Mouse (Mus musculus) testis, postnatal 14 days (tissue): ENCODE results near the gene Tshz2.
"Not testable (repeated sequence)": the region's sequence is repeated elsewhere in the genome, so short reads cannot be mapped to it uniquely, and the experiment has no call there.

ENCODE experiments used
- DNase-seq: peaks from one replicate; pipeline ENCODE4 v3.0.0; 2021; ENCODE audit warnings: low spot score

The Tshz2 gene

DNA sequence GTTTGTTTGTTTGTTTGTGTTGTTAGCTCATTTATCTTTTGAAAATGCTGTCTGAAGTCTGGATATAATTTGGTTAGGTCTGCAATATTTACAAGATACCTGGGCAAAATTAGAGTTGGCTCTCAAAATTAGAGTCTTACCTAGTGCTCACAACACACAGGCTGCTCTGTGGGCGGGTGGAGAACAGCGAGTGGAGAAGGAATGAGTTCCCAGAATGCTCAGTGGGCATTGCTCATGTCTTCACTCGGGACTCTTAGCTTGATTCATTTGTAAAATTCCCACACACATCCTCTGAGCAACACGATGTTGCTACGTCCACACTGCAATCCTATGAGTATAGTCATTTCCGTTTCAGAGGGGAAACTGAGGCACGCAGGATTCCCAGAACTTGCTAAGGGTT lies 180.1 kb downstream of the Tshz2 start:
- DNase-seq: no peak

DNA sequence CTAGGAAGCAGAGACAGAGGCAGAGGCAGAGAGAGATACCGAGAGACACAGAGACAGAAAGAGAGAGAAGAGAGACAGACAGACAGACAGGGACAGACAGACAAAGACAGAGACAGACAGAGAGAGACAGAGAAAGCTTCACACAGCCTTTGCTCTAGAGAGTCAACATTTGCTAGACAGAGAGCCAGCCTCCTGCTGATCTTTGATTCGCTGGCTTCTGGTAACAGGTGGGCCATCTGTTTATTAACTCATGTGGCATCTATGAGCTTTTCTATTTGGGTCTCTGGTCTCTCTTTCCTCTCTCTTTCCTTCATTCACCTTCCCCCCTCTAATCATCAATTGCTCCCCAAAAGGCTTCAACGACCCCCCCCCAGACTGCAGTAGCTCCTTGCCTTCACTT lies 181.5 kb downstream of the Tshz2 start:
- no peak for DNase-seq

DNA sequence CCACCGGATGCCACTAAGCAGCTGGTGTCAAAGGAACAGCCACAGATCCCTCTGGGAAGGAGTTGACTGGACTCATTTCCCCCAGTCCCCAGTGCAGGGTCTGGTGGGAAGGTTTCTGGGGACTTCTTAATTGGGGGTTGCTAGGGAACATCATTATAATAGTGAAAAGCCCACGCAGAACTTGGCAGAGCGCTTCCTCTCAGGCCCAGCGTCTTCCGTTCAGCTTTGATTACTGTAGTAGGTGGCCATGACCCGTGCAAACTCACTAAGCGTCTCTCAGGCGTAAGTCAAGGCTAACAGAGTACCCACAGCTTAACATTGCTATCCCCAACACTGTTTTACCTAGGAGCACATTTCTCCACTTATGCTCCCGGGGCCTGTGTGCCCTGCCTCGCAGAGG lies 181.9 kb downstream of the Tshz2 start:
- no peak for DNase-seq

DNA sequence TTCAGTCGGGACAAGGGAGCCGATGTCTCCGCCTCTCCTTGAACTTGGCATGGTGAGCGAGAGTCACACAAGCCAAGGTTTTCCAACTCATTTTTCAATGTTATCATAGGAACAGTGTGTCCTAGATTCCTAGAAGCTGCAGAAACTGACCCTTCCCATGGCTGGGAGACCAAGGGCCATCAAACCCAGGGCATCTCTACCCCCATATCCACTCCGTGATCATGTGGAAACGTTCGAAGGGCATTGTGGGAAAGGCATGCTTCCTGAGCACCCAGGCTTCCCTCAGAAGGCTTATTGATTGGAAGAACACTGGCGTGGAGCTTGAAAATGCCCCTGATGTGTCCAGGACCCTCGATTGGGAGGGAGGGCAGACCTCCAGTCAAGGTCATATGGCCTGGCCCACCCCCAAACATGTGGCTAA lies 188.2 kb downstream of the Tshz2 start:
- peak; percentile 79 for DNase-seq

DNA sequence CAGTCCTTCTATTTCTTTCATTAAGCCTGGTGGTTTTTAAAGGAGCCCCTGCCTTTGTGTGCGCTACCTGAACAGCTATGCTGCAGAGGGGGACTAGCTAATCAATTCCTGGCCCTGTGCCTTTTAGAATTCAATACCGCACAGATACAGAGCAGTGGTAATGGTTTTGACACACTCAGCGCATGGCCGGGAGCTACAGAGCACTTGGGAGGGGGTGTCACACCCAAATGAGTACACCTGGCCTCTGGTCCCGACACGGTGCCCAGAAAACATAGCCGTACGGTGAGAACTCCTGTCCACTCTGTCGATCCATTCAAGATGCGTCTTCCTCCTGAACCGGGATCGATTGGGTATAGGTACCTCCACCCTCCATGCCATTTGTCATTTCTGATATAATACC lies 193.1 kb downstream of the Tshz2 start:
- no peak for DNase-seq

DNA sequence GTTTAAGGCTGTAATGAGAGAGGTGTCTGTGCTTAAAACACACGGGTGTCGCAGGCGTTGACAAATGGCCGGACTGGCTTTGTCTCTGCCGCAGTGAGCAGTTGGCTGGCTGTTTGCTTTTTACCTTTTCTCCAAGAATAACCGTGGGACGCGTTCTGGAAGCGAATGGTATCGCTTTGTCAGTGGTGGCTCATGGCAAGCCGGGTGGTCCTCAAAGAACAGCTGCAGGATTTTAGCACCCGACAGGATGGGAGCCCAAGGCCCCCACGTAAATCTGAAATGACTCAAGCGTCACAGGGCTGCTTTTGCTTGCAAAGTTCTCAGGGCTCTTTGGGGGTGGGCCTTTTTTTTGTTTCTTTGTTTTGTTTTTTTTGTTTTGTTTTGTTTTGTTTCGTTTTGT lies 193.5 kb downstream of the Tshz2 start:
- DNase-seq: no peak

DNA sequence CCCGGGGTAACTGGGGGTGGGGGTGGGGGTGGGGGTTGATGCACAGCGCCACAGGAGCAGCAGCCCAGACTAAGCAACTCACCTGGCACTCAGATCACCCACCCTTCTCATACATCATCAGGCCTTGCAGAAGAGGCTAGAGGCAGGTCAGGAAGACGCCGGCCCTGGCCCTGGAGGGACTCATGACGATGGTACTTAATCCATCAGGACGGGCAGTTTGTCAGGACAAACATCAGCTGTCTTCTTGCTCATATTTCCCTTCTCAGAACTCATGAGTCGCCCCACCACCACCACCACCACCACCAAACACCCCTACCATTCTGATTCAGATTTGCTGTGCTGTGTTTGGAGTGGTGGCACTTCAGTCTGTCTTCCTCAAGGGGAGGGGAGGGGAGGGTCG lies 194.0 kb downstream of the Tshz2 start:
- no peak for DNase-seq

DNA sequence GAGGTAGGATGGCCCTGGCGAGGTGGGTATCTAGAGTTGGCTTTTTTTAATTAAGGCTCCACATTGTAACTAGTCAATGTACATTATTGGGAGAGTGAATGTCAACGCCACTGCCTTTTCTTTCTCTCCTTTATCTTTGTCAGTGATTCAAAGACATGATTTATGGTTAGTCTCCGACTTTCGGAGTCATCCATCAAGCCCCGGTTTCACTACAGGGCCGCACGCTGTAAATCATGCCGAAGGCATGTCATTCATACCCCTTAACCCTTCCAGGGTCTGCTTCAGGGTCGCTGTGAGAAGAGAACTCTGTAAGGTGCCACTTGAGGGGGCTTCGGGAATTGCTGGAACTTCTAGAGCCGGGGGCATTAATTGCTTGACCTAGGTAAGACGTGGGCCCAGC lies 199.4 kb downstream of the Tshz2 start:
- DNase-seq: no peak

DNA sequence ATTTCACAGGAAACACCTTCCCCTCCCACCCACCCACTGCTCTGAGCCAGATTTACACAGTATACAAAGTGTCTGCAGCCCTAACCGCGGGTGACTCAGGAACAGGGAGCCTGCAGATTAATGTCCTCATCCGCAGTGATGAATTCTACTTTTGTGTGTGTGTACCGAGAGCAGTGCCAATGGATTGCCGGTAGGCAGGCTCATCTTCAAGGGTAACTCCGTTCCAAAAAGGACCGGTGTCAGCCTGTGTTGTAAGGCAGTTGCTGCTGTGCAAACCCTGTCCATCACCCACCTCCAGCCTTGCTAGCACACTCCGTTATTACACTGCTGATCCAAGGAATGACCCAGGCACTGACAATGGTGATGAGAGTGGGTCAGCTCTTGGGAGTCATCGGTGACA lies 200.8 kb downstream of the Tshz2 start:
- no peak for DNase-seq

DNA sequence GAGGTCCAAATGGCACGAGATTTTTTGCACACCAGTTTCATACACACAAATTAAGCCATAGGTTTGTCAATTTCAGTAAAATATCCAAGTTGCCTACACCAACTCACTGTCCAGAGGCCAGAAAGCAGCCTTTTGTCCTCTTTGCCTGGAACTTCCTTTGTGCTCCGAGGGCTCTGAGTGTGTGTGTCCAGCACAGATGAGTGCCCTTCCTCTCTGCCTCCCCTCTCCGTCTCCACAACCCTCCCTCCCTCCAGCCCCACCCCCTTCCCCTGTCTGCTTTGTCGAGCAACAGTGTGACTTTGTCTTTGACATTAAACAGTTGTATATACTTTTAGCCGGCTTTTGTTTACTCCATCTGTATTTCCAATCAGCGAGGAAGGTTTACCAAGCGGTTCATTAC lies 201.8 kb downstream of the Tshz2 start:
- DNase-seq: no peak

DNA sequence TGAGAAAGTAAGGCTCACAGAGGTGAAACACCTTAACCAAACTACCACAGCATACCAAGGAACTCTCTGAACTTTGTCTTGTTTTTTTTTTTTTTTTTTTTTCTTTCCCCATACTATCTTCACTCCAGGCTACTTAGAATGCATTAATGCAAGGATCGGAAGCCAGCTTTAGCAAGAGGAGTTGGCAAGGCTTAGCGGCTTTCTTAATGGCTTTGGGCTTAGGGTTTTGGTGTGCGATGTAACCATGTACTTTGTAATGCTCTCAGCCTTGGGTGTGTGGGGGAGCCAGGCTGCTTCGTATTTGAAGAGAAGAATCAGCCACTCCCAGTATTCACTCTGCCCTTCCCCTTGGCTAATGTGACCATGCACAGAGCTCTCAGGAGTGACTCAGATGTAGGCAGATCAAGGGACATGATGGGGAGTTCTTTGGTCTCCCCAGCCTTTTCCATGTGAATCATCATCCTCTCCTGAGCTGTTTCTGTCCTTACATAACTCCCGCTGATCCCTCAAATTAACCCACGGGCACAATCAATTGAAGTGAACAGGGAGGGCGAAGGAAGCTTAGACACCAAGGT lies 204.3 kb downstream of the Tshz2 start:
- DNase-seq: no peak

DNA sequence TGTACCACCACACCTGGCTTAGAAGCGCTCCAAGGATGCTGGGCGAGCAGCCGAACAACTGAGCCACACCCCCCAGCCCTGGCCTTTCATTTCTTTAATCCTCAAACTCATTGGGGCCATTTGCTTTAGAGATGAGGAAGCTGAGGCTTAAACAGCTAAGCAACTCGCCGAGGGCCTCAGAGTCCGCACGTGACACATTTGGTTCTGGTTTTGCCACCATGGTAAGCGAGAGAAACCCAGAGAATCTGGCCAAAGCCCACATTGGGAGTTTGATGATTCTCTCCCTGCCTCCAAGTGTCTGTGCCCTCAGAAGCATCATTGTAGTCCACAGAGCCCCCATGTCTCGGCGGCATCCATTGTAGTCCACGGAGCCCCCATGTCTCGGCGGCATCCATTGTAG lies 205.7 kb downstream of the Tshz2 start:
- DNase-seq: no peak

DNA sequence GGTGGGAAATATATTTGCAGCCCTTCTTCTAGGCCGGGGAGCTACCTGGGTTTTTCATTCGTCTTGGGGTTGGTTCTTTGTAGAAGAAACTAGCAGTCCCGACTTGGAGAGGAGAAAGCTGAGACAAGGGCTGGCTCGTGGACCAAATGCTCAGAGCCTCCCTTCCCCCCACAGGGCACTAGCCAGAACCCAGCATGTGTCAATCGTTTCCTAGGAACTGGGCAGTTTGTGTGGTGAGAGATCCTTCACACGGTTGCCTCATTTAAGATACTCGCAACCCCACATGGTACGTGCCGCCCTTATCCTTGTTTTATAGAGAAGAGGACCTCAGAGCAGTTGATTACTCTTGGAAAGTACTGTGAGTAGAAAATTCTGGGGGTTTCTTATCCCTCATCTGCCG lies 208.6 kb downstream of the Tshz2 start:
- no peak for DNase-seq

DNA sequence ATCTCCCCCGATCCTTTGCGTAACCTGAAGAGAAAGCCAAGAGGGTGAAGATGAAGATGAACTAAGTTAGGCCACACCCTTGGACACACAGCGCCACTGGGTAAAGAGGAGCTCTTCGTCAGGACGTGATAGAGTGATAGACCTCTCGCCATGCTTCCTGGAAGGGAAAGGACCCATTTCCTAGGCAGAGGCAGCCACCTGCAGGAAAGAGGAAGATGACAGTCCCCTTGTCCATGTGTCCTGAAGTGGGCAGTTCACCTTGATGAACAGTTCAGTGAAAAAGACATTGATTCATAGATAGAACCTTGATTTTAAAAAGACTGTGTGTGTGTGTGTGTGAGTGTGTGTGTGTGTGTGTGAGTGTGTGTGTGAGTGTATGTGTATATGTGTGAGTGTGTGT lies 209.7 kb downstream of the Tshz2 start:
- DNase-seq: no peak

DNA sequence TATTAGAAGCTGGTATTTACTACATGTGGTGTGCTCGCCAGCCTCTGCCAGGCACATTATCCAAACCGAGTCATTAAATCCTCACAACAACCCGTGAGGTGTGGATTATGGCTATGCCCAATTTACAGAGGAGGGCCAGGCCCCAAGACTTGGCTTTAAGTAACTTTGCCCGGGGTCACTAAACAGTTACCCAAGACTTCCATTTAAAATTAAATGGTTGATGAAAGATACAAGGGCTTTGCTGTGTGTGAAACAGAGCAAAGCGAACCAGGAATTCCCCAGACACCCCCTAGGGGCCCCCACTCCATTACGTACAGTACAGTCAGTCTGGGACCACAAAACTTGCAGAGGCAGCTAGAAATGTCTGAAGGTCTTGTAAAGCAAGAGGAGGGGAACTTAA lies 210.7 kb downstream of the Tshz2 start:
- DNase-seq: no peak

DNA sequence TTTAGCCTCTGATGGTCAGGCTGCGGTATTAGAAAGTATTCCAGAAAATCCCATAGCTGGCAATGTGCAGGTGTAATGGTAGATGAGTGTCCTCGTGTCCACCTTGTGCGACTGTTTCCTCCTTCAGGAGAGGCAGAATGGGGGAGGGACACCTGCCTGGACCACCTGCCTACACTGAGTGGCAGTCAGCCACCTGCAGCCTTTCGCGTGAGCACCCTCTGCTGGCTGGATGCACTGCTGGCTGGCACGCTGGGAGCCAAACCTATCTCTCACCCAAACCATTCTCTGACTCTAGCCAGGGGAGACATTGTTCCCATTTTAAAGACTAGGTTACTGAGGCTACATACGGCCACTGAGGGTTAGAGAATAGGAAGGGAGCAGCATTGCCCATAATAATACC lies 216.3 kb downstream of the Tshz2 start:
- DNase-seq: no peak

DNA sequence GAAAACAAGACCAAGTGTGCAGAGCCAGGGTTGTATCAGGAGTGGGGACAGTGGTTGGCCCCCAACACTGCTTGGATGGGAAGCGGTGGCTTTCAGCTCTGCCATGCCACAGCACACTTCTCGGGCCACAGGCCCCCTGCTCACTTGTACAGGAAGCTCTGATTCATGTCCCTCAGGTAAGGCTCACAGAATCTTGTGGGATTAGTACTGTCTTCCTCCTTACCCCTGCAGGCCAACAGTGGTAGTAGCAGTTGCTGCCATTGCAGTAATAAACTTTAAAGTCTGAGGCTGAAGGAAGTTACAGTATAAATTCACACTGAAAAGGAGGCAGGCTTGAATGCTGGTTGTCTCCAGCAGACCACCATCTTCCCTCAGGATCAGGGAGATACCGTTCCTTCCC lies 216.7 kb downstream of the Tshz2 start:
- no peak for DNase-seq

DNA sequence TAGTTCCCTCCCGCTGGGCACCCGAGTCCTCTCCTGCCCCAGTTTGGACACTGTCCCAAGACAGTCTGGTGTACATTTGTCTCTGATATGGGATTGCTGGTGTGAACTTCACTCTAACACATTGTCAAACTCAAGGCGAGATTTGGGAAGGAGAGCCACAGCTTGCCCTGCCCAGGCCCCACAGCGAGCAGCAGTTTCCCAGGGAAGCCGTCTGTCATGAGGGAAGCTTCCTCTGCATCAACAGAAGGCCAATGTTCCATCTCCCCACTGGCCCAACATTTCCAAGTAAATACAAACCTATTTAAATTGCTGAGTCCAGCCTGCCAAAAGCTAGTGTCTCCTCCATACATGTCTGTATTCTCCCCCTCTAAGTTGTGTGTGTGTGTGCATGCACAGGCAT lies 218.8 kb downstream of the Tshz2 start:
- no peak for DNase-seq

DNA sequence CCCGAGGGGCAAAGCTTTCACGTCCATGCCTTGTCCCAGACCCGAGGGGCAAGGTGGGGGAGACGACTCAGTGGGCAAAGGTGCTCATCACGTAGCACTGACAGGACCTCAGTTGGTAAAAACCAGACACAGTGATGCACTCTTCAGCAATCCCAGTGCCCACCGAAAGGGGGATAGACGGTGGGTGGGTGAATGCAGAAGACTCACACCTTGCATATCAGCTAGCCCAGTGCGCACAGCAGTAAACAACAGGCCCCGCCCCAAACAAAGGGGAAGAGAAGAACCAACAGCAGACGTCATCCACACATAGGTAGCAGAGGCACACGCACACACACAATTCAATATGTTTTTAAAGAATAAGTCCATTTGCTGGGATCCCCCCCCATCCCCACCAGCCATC lies 221.7 kb downstream of the Tshz2 start:
- DNase-seq: no peak

DNA sequence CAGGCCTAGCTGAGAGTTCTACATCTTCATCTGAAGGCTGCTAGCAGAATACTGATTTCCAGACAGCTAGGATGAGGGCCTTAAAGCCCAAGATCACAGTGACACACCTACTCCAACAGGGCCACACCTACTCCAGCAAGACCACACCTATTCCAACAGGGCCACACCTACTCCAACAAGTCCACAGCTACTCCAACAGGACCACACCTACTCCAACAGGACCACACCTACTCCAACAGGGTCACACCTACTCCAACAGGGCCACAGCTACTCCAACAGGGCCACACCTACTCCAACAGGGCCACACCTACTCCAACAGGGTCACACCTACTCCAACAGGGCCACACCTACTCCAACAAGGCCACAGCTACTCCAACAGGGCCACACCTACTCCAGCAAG lies 224.2 kb downstream of the Tshz2 start:
- DNase-seq: not testable (repeated sequence)

DNA sequence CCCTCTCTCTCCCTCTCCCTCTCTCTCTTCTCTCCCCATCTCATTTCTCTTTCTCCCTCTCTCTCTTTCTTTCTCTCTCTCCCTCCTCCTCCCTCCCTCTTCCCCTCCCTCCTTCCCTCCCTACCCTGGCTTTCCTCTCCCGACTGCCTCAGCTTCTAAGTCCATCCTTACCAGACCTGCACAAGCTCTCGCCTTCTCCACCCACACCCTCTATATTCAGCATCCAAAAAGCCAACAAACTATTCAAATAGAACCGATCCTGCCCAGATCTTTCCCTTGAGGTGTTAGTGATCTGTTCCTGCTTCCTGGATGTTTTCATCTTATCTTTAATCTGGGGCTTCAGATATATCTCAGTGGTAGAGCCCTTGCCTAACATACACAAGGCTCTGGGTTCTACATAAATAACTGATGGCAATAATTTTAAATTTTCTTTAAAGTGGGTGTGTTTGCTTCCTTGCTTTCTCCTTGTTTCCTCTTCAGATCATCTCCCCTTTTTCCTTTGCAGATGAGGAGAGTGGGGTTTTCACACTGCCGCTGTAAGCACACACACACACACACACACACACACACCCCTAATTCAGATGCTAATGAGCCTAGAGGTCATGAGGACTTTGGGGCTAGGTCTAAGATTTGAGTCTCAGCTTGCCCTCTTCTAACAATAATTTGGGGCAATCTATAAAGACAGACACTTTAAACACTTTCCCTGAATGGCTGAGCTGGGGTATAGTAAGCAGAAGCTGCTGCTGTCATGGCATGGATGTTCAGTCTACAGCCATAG lies 226.5 kb downstream of the Tshz2 start:
- no peak for DNase-seq

DNA sequence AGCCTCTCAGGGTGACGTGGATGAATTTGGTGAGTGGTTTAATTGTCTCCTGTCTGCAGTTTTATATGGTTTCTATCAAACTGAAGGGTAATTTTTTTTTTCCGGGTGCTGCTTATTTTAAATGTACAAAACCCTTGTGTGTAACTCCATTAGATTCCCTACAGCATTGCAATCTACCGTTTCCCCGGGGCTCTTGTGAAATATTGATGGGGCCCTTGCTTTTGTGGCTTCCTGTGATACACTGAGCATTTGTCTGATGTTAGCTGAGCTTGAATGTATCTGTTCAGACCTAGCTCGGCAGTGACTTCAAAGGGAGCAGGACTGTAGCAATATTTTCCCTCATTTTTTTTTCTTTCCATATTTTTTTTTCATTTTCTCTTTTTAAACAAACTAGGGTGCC lies 228.1 kb downstream of the Tshz2 start:
- no peak for DNase-seq

DNA sequence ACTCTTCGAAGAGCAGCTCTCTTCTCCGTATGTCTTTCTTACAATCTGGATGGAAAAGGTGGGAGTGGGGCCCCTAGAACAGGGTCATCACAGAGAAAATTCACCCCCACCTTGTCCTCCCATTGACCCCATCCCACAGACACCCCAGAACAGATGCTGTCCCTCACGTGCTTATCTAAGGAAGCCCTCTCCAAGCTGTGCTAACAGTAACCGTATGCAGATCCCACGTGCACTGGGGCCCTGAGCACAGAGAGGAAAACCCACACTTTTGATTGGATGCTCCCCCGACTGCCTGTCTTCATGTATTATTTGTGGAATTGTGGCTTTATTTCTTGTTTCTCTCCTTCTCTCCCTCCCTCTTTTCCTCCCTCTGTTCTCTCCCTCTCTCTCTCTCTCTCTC lies 229.9 kb downstream of the Tshz2 start:
- no peak for DNase-seq

DNA sequence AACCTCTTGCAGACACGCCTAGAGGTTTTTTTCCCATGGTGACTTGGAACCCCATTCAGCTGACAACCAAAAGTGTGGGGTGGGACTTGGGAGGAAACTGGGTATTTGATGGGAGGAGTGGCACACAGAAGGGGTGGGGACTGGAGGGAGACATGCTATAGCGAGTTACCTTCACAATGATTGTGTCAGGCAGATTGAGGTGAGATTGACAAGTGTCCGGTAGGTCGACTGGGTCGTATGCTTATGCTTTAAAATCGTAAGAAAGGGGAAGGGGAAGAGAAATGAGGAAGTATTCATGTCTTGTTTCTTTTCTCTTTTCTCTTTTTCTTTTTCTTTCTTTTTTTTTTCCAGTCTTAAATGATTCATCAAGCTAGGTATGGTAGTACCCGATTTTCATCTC lies 236.7 kb downstream of the Tshz2 start:
- DNase-seq: no peak
